Mouse (Mus musculus) G1E (cell line): ENCODE measurements around the gene Lyst.

Source experiments
- CTCF ChIP-seq: IDR thresholded peaks from 2 replicates; pipeline ENCODE4 v1.5.1; 2012; ENCODE audit warnings: low read depth, low read length, inconsistent platforms, mixed read lengths
- GATA1 ChIP-seq: IDR thresholded peaks from 2 replicates; pipeline ENCODE4 v1.6.1; 2012; ENCODE audit warnings: borderline replicate concordance, low read length, inconsistent platforms, mixed read lengths

GRCm38 (mm10) chr13:13612882-13613281 lies 22.7 kb downstream of the Lyst start:
- TF ChIP-seq GATA1 (no peak), CTCF (no peak)
